Mouse (Mus musculus) right cerebral cortex, adult 18-20 months (tissue): ENCODE measurements at regions not wholly inside any gene's neighbourhood (a gene's known extent, or its start where the extent isn't known, plus 50 kb on each side); places are given as distances from the start of the nearest gene placed in this dataset.
"Not testable (repeated sequence)": the region's sequence is repeated elsewhere in the genome, so short reads cannot be mapped to it uniquely, and the experiment has no call there.

Source experiments
- DNase-seq: peaks from one replicate; pipeline ENCODE4 v3.0.0; 2022; ENCODE audit warnings: mixed read lengths

GRCm38 (mm10) chr2:114454901-114455300, 199.9 kb downstream of the Dph6 start:
- no peak for DNase-seq

- no peak for DNase-seq
Measured at GRCm38 (mm10) chr2:114450185-114450584, 204.6 kb downstream of the Dph6 start.

- no peak for DNase-seq
Measured at GRCm38 (mm10) chr2:114443801-114444200, 211.0 kb downstream of the Dph6 start.

- no peak for DNase-seq
Measured at GRCm38 (mm10) chr2:114440943-114441342, 213.8 kb downstream of the Dph6 start.

GRCm38 (mm10) chr2:114439668-114440067, 215.1 kb downstream of the Dph6 start:
- DNase-seq: peak; percentile 2

- no peak for DNase-seq
Measured at GRCm38 (mm10) chr2:114438048-114438447, 216.7 kb downstream of the Dph6 start.

- peak; percentile 10 for DNase-seq
Measured at GRCm38 (mm10) chr2:114427426-114428157, 226.3 kb upstream of the Zfp770 start.

GRCm38 (mm10) chr2:114419346-114419745, 218.1 kb upstream of the Zfp770 start:
- DNase-seq: no peak

GRCm38 (mm10) chr2:114413013-114413412, 211.7 kb upstream of the Zfp770 start:
- DNase-seq: no peak

GRCm38 (mm10) chr2:114411940-114412715, 210.9 kb upstream of the Zfp770 start:
- no peak for DNase-seq

GRCm38 (mm10) chr2:114410717-114411116, 209.4 kb upstream of the Zfp770 start:
- DNase-seq: no peak

GRCm38 (mm10) chr2:114409542-114409941, 208.3 kb upstream of the Zfp770 start:
- DNase-seq: no peak

- DNase-seq: no peak
Measured at GRCm38 (mm10) chr2:114407408-114407807, 206.1 kb upstream of the Zfp770 start.

GRCm38 (mm10) chr2:114384566-114384965, 183.3 kb upstream of the Zfp770 start:
- DNase-seq: no peak

GRCm38 (mm10) chr2:114378844-114379533, 177.7 kb upstream of the Zfp770 start:
- no peak for DNase-seq

GRCm38 (mm10) chr2:114373476-114373875, 172.2 kb upstream of the Zfp770 start:
- no peak for DNase-seq

- not testable (repeated sequence) for DNase-seq
Measured at GRCm38 (mm10) chr2:114353876-114354275, 152.6 kb upstream of the Zfp770 start.

GRCm38 (mm10) chr2:114340578-114341293, 139.5 kb upstream of the Zfp770 start:
- peak; percentile 1 for DNase-seq

GRCm38 (mm10) chr2:114301746-114302145, 100.5 kb upstream of the Zfp770 start:
- DNase-seq: no peak

- no peak for DNase-seq
Measured at GRCm38 (mm10) chr2:114295110-114295509, 93.8 kb upstream of the Zfp770 start.

- no peak for DNase-seq
Measured at GRCm38 (mm10) chr2:114291387-114291786, 90.1 kb upstream of the Zfp770 start.

- no peak for DNase-seq
Measured at GRCm38 (mm10) chr2:114275536-114275935, 74.3 kb upstream of the Zfp770 start.
